Mouse (Mus musculus) limb, embryonic 11.5 days (tissue): ENCODE measurements at regions not wholly inside any gene's neighbourhood (a gene's known extent, or its start where the extent isn't known, plus 50 kb on each side); places are given as distances from the start of the nearest gene placed in this dataset.

ENCODE experiments used
- ATAC-seq: fragments of 200-750 bp; cut with Nextera tagmentation; 2 replicates; pipeline ENCODE4 v1.8.0; 2017; ENCODE audit warnings: low read depth; ENCODE audit not compliant: insufficient number of reproducible peaks, low FRiP score, low TSS enrichment
- DNase-seq: peaks from one replicate; pipeline ENCODE4 v3.0.0-alpha.2; 2015; ENCODE audit warnings: low spot score
- H3K27ac ChIP-seq: fragments of 300-500 bp; sonication (generic); replicated peaks from 2 replicates; pipeline ENCODE4 v1.5.1; 2014; ENCODE audit warnings: low read depth, mild to moderate bottlenecking, low read length
- H3K27me3 ChIP-seq: fragments of 300-500 bp; sonication (generic); 2 replicates; pipeline ENCODE4 v1.6.1; 2014; ENCODE audit warnings: mild to moderate bottlenecking, low read length, mixed read lengths; ENCODE audit not compliant: control insufficient read depth, insufficient read depth
- H3K36me3 ChIP-seq: fragments of 300-500 bp; sonication (generic); 2 replicates; pipeline ENCODE4 v1.6.1; 2014; ENCODE audit warnings: mild to moderate bottlenecking, low read length, moderate library complexity, mixed read lengths; ENCODE audit not compliant: control insufficient read depth, insufficient read depth
- H3K4me1 ChIP-seq: fragments of 300-500 bp; sonication (generic); 2 replicates; pipeline ENCODE4 v1.6.1; 2014; ENCODE audit warnings: low read length, mixed read lengths; ENCODE audit not compliant: control insufficient read depth, insufficient read depth
- H3K4me2 ChIP-seq: fragments of 300-500 bp; sonication (generic); 2 replicates; pipeline ENCODE4 v1.6.1; 2014; ENCODE audit warnings: low read depth, mild to moderate bottlenecking, moderate library complexity; ENCODE audit not compliant: severe bottlenecking
- H3K4me3 ChIP-seq: fragments of 300-500 bp; sonication (generic); 2 replicates; pipeline ENCODE4 v1.5.1; 2014; ENCODE audit warnings: low read depth, low read length
- H3K9ac ChIP-seq: fragments of 300-500 bp; sonication (generic); 2 replicates; pipeline ENCODE4 v1.6.1; 2014; ENCODE audit warnings: mild to moderate bottlenecking, low read length
- H3K9me3 ChIP-seq: fragments of 300-500 bp; sonication (generic); 2 replicates; pipeline ENCODE4 v1.6.1; 2016; ENCODE audit warnings: low read length; ENCODE audit not compliant: control insufficient read depth
- WGBS: fragments of 180-500 bp; shearing (Covaris S2); extraction: QIAGEN DNeasy Blood & Tissue Kit; methylation state at CpG from one replicate; pipeline ENCODE4 v1.1.7; 2014; 5-methylcytosine and 5-hydroxymethylcytosine counted together

DNA sequence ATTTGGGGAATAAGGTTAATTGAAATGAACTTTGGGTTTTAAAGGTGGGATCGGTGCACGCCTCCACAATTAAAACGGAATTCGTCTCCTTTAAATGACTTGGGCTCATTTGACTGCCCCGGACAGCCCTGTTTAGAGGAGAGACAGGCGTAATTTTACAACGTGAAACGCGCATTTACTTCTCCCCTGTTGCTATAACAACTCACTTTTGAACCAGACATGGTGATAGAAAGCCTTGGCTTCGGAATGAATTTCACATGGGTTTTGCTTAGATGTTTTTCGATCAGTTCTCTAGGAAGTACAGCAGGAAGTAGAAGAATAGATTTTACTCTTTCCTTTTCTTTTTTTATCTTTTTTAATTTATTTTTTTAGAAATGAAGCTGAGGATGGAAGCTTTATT, 343.2 kb upstream of the Sash1 start:
- Histone ChIP-seq H3K36me3 (no peaks in the 10 kb centered on the region), H3K27ac (no peak overlapping the region), H3K4me2 (no peak overlapping the region), H3K4me3 (no peak overlapping the region), H3K9me3 (no peaks in the 10 kb centered on the region), H3K4me1 (no peaks in the 10 kb centered on the region), H3K9ac (no peak overlapping the region), H3K27me3 (no peaks in the 10 kb centered on the region)
- DNase-seq (no peak), ATAC-seq (no peak)
- 72% methylated on average over 11 of the region's 11 CpGs for WGBS

DNA sequence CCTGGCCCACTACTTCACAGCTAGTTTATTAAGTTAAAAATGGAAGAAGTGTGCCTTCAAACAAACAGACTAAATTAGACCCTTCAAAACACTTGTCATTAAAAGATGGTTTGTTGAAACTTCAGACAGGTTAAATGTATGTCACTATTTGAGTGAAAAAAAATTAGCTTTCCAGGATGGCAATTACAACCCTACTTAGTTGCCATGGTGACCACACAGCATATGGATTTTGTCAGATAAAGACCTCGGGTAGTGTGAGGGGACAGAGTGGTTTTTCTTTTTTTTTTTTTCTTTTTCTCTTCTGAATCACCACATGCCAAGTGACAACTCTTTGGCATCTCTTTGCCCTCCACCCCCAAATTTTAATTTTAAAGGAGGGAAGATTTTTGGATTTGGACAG, 341.5 kb upstream of the Sash1 start:
- Histone ChIP-seq H3K4me3 (no peak overlapping the region), H3K4me2 (no peak overlapping the region), H3K36me3 (no peaks in the 10 kb centered on the region), H3K27ac (no peak overlapping the region), H3K27me3 (no peaks in the 10 kb centered on the region), H3K9ac (no peak overlapping the region), H3K9me3 (no peaks in the 10 kb centered on the region), H3K4me1 (no peaks in the 10 kb centered on the region)
- ATAC-seq: no peak
- WGBS: 7% methylated on average over 1 of the region's 1 CpGs
- DNase-seq: no peak

DNA sequence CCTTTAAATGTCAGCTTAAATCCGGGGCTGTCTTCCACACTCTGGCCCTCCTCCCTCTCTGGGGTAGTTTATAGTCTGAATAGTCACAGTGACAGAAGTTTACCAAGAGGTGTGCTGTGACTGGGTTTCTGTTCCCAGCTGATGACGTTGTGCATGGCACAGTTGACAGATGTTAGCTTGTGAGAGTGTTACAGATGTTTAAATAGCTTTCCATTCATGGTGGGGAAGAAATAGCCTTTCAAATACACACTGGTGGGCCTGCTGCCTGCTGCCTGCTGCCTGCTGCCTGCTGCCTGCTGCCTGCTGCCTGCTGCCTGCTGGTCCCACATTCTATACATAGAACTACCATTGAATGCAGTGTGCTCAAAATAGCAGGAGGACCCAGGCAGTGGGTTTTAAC, 324.8 kb upstream of the Sash1 start:
- Histone ChIP-seq H3K27ac (no peak overlapping the region), H3K4me3 (no peak overlapping the region), H3K36me3 (no peaks in the 10 kb centered on the region), H3K4me1 (no peaks in the 10 kb centered on the region), H3K27me3 (no peaks in the 10 kb centered on the region), H3K9me3 (no peaks in the 10 kb centered on the region), H3K9ac (no peak overlapping the region), H3K4me2 (no peak overlapping the region)
- DNase-seq (peak; percentile 38), ATAC-seq (no peak)
- WGBS: 8% methylated on average over 2 of the region's 2 CpGs

DNA sequence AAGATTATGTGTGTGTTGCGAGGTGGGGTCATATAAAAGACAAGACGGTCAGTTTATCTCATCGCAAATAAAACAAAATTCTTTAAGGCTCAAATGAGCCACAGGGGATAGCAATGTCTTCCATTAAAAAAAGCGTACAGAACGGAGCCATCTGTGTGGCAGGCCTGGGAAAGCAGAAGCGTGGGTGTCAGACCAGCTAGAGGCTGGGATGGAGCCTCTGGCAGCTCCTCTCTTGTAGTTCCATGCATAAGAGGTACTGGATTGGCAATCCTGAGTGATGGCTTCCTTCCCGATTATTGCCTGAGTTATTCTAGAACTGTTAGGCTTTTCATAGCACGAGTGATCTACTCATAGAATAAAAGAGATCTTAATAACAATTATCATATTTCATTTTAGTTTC, 318.2 kb upstream of the Sash1 start:
- no peak for DNase-seq
- no peaks in the 10 kb centered on the region for H3K4me1 ChIP-seq
- H3K27me3 ChIP-seq: no peaks in the 10 kb centered on the region
- WGBS: 85% methylated on average over 8 of the region's 8 CpGs
- no peak overlapping the region for H3K4me3 ChIP-seq
- no peak overlapping the region for H3K4me2 ChIP-seq
- H3K27ac ChIP-seq: no peak overlapping the region
- no peaks in the 10 kb centered on the region for H3K36me3 ChIP-seq
- no peak for ATAC-seq
- H3K9ac ChIP-seq: no peak overlapping the region
- H3K9me3 ChIP-seq: no peaks in the 10 kb centered on the region

DNA sequence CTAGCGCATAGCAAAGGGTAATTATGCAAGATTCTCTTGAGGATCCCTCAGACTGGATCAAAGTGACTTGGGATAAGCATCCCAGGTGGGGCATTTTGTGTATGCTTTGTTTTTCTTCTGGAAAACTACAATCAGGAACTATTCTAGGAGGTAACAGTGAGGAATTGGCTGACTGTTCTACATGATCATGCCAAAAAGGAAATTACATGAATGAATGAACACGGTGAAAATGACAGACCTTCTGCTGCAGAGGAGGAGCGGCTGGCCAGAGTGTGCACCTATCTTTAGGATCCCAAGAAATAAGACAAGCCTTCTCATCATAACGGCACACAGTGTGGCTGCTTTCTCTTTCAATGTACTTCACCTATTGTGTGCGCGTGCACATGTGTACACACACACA, 317.5 kb upstream of the Sash1 start:
- Histone ChIP-seq H3K4me1 (no peaks in the 10 kb centered on the region), H3K36me3 (no peaks in the 10 kb centered on the region), H3K9ac (no peak overlapping the region), H3K27me3 (no peaks in the 10 kb centered on the region), H3K4me3 (no peak overlapping the region), H3K4me2 (no peak overlapping the region), H3K9me3 (no peaks in the 10 kb centered on the region), H3K27ac (no peak overlapping the region)
- no peak for ATAC-seq
- no peak for DNase-seq
- 91% methylated on average over 6 of the region's 6 CpGs for WGBS

DNA sequence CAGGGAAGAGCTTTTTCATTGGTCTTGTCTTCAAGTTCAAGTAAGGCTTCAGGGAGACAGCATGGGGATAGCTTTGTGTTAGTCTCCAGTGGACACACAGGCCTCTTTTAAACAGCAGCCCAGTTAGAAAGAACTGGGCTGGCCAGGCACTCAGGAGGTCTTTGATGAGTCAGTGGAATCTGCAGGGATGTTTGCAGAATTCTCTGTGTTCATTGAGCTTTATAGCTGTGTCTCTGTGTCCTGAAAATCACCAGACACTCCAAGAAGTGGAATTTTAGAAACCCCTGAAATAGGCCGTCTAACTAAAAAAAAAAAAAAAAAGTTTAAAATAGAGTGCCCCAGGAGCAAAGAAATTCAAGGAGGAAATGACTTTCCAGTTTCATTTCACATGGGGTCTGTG, 317.1 kb upstream of the Sash1 start:
- no peaks in the 10 kb centered on the region for H3K9me3 ChIP-seq
- no peak for ATAC-seq
- H3K4me3 ChIP-seq: no peak overlapping the region
- 65% methylated on average over 1 of the region's 1 CpGs for WGBS
- H3K36me3 ChIP-seq: no peaks in the 10 kb centered on the region
- no peak overlapping the region for H3K27ac ChIP-seq
- H3K27me3 ChIP-seq: no peaks in the 10 kb centered on the region
- no peak overlapping the region for H3K9ac ChIP-seq
- H3K4me1 ChIP-seq: no peaks in the 10 kb centered on the region
- no peak for DNase-seq
- H3K4me2 ChIP-seq: no peak overlapping the region

DNA sequence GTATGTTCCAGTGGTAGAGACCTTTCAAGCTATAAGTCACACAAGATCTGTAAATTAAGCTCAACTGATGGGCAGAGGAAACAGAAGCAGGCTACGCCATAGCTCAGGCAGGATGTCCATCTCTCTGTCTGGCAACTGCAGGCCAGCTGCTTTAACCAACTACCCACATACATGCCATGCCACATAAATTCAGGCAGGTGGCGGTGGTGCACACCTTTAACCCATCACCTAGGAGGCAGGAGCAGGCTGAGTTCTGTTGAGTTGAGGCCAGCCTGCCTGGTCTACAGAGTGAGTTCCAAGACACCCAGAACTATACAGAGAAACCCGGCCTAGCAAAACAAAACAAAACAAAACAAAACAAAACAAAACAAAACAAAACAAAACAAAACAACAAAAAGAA, 289.1 kb upstream of the Sash1 start:
- Histone ChIP-seq H3K27me3 (no peaks in the 10 kb centered on the region), H3K4me2 (no peak overlapping the region), H3K9ac (no peak overlapping the region), H3K27ac (no peak overlapping the region), H3K9me3 (no peaks in the 10 kb centered on the region), H3K4me1 (no peaks in the 10 kb centered on the region), H3K36me3 (no peaks in the 10 kb centered on the region), H3K4me3 (no peak overlapping the region)
- WGBS: 49% methylated on average over 3 of the region's 3 CpGs
- peak; percentile 36 for DNase-seq
- ATAC-seq: no peak

DNA sequence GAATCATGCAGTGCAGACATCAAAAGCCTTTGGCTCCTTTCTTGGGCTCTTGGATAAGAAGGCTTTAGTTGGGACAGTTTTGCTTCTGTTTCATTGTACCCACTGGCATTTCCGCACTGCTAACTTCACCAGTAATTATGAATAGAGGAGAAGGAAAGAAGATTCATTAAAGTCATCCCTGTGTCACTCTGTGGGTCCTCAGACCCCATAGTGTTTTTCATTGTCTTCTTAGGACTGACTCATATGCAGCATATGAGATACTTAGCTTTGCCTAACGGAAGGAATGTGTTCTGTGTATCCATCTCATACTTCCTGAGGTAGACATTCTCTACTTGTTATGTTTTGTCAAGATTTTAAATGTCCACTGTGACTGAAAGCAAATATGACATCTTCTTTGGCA, 287.6 kb upstream of the Sash1 start:
- Histone ChIP-seq H3K4me2 (no peak overlapping the region), H3K9me3 (no peaks in the 10 kb centered on the region), H3K36me3 (no peaks in the 10 kb centered on the region), H3K27me3 (no peaks in the 10 kb centered on the region), H3K27ac (no peak overlapping the region), H3K9ac (no peak overlapping the region), H3K4me1 (no peaks in the 10 kb centered on the region), H3K4me3 (no peak overlapping the region)
- 89% methylated on average over 2 of the region's 2 CpGs for WGBS
- DNase-seq (no peak), ATAC-seq (no peak)

DNA sequence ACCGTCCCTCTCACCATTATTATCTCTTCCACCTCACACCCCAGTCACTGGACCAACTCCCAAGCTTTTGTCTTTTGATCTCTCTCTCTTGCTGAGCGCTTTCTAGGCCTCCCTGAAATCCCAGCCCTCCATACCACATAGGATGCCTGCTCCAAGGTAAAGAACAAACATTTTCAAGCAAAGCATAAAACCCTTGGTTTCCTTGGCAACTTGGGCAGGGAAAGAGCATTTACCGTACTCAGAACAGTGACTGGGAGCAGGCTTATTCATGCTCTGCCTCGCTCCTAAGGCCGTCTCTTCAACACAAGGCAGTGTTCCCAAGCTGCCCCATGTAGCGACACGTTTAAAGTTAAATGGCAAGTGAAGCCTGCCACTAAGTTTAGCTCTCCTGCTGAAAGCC, 282.9 kb upstream of the Sash1 start:
- no peaks in the 10 kb centered on the region for H3K4me1 ChIP-seq
- H3K36me3 ChIP-seq: no peaks in the 10 kb centered on the region
- H3K9ac ChIP-seq: no peak overlapping the region
- no peaks in the 10 kb centered on the region for H3K9me3 ChIP-seq
- no peaks in the 10 kb centered on the region for H3K27me3 ChIP-seq
- H3K27ac ChIP-seq: no peak overlapping the region
- ATAC-seq (no peak), DNase-seq (no peak)
- 89% methylated on average over 7 of the region's 7 CpGs for WGBS
- no peak overlapping the region for H3K4me2 ChIP-seq
- no peak overlapping the region for H3K4me3 ChIP-seq
